Mouse (Mus musculus): Measurements from ENCODE around the gene Nosip. TPM values are rescaled to one million over a fixed set of nuclear protein-coding genes. Genes with fewer than 3 reads are reported as not detected.
"Not testable (repeated sequence)": the region's sequence is repeated elsewhere in the genome, so short reads cannot be mapped to it uniquely, and the experiment has no call there.

Nosip gene
- polyA plus RNA-seq, 1 experiment from 2014 or later, result 75.1 TPM

GRCm38 (mm10) chr7:45110089-45110488 lies 47.9 kb downstream of the Nosip start:
- not testable (repeated sequence) for H3K9me3 ChIP-seq; ATAC-seq (ENCODE audit: borderline replicate concordance, extremely low read depth, low FRiP score, low TSS enrichment); H3K9ac ChIP-seq; H3K4me2 ChIP-seq; H3K27ac ChIP-seq; H3K27me3 ChIP-seq; H3K4me1 ChIP-seq; H3K4me3 ChIP-seq; H3K36me3 ChIP-seq
- WGBS, result 83% methylated on average over 4 of the region's 4 CpGs

GRCm38 (mm10) chr7:45111940-45112339 lies 49.7 kb downstream of the Nosip start:
- no peaks in the 10 kb centered on the region for H3K4me1 ChIP-seq
- no peak for ATAC-seq (ENCODE audit: borderline replicate concordance, extremely low read depth, low FRiP score, low TSS enrichment)
- H3K27me3 ChIP-seq, result no peaks in the 10 kb centered on the region
- no peak overlapping the region for H3K4me3 ChIP-seq
- no peak overlapping the region for H3K27ac ChIP-seq
- H3K4me2 ChIP-seq, result no peak overlapping the region
- H3K9ac ChIP-seq, result no peak overlapping the region
- no peaks in the 10 kb centered on the region for H3K9me3 ChIP-seq
- 36% methylated on average over 2 of the region's 2 CpGs for WGBS
- H3K36me3 ChIP-seq, result no peaks in the 10 kb centered on the region

GRCm38 (mm10) chr7:45112529-45112928 lies 50.3 kb downstream of the Nosip start:
- 40% methylated on average over 3 of the region's 3 CpGs for WGBS
- H3K27me3 ChIP-seq, result no peaks in the 10 kb centered on the region
- H3K4me2 ChIP-seq, result no peak overlapping the region
- H3K27ac ChIP-seq, result no peak overlapping the region
- H3K36me3 ChIP-seq, result no peaks in the 10 kb centered on the region
- no peak overlapping the region for H3K9ac ChIP-seq
- H3K4me3 ChIP-seq, result no peak overlapping the region
- ATAC-seq (ENCODE audit: borderline replicate concordance, extremely low read depth, low FRiP score, low TSS enrichment), result no peak
- H3K4me1 ChIP-seq, result no peaks in the 10 kb centered on the region
- no peaks in the 10 kb centered on the region for H3K9me3 ChIP-seq

GRCm38 (mm10) chr7:45113476-45113875 lies 51.2 kb downstream of the Nosip start:
- WGBS, result 60% methylated on average over 2 of the region's 2 CpGs
- Histone ChIP-seq H3K27me3 (no peaks in the 10 kb centered on the region), H3K36me3 (peaks cover 6% of the 10 kb centered on the region; the same call in 1 of the 2 replicates), H3K9ac (no peak overlapping the region), H3K4me1 (no peaks in the 10 kb centered on the region), H3K4me2 (no peak overlapping the region), H3K27ac (no peak overlapping the region), H3K9me3 (no peaks in the 10 kb centered on the region), H3K4me3 (no peak overlapping the region)
- no peak for ATAC-seq (ENCODE audit: borderline replicate concordance, extremely low read depth, low FRiP score, low TSS enrichment)

- ATAC-seq (ENCODE audit: borderline replicate concordance, extremely low read depth, low FRiP score, low TSS enrichment), result no peak
- H3K9ac ChIP-seq, result no peak overlapping the region
- H3K27me3 ChIP-seq, result no peaks in the 10 kb centered on the region
- peaks cover 41% of the 10 kb centered on the region for H3K36me3 ChIP-seq
- H3K9me3 ChIP-seq, result no peaks in the 10 kb centered on the region
- peaks cover 16% of the 10 kb centered on the region for H3K4me1 ChIP-seq
- H3K4me3 ChIP-seq, result no peak overlapping the region
- WGBS, result 78% methylated on average over 8 of the region's 8 CpGs
- no peak overlapping the region for H3K4me2 ChIP-seq
- no peak overlapping the region for H3K27ac ChIP-seq
Observed at GRCm38 (mm10) chr7:45117566-45117965, 55.3 kb downstream of the Nosip start.

GRCm38 (mm10) chr7:45118336-45118735 lies 56.1 kb downstream of the Nosip start:
- H3K4me1 ChIP-seq, result peaks cover 24% of the 10 kb centered on the region
- H3K9me3 ChIP-seq, result no peaks in the 10 kb centered on the region
- ATAC-seq (ENCODE audit: borderline replicate concordance, extremely low read depth, low FRiP score, low TSS enrichment), result no peak
- no peak overlapping the region for H3K9ac ChIP-seq
- H3K4me3 ChIP-seq, result no peak overlapping the region
- H3K27ac ChIP-seq, result no peak overlapping the region
- H3K36me3 ChIP-seq, result peaks cover 46% of the 10 kb centered on the region
- 82% methylated on average over 6 of the region's 6 CpGs for WGBS
- no peaks in the 10 kb centered on the region for H3K27me3 ChIP-seq
- no peak overlapping the region for H3K4me2 ChIP-seq

GRCm38 (mm10) chr7:45119780-45120709 lies 57.8 kb downstream of the Nosip start:
- Histone ChIP-seq H3K4me3 (no peak overlapping the region), H3K27me3 (no peaks in the 10 kb centered on the region), H3K4me2 (no peak overlapping the region), H3K36me3 (peaks cover 49% of the 10 kb centered on the region), H3K27ac (no peak overlapping the region), H3K4me1 (peaks cover 30% of the 10 kb centered on the region), H3K9me3 (no peaks in the 10 kb centered on the region), H3K9ac (no peak overlapping the region)
- WGBS, result 79% methylated on average over 5 of the region's 5 CpGs
- ATAC-seq (ENCODE audit: borderline replicate concordance, extremely low read depth, low FRiP score, low TSS enrichment), result no peak

- WGBS, result 44% methylated on average over 8 of the region's 8 CpGs
- peak overlapping the region; percentile 22; the same call in 1 of the 2 replicates for H3K4me2 ChIP-seq
Observed at GRCm38 (mm10) chr7:45121404-45121803, 59.2 kb downstream of the Nosip start.

GRCm38 (mm10) chr7:45121966-45122365 lies 59.7 kb downstream of the Nosip start:
- no peak overlapping the region for H3K4me3 ChIP-seq
- peaks cover 48% of the 10 kb centered on the region for H3K4me1 ChIP-seq
- peak overlapping the region; percentile 44 for H3K27ac ChIP-seq
- peaks cover 68% of the 10 kb centered on the region for H3K36me3 ChIP-seq
- H3K4me2 ChIP-seq, result peak overlapping the region; percentile 22; the same call in 1 of the 2 replicates
- no peak overlapping the region for H3K9ac ChIP-seq
- H3K9me3 ChIP-seq, result no peaks in the 10 kb centered on the region
- no peaks in the 10 kb centered on the region for H3K27me3 ChIP-seq
- ATAC-seq (ENCODE audit: borderline replicate concordance, extremely low read depth, low FRiP score, low TSS enrichment), result no peak

More at GRCm38 (mm10) chr7:45121404-45121803, 59.2 kb downstream of the Nosip start:
- Histone ChIP-seq H3K27me3 (no peaks in the 10 kb centered on the region), H3K4me1 (peaks cover 43% of the 10 kb centered on the region), H3K9me3 (no peaks in the 10 kb centered on the region), H3K27ac (peak overlapping the region; percentile 44), H3K9ac (no peak overlapping the region), H3K36me3 (peaks cover 62% of the 10 kb centered on the region), H3K4me3 (no peak overlapping the region)
- no peak for ATAC-seq (ENCODE audit: borderline replicate concordance, extremely low read depth, low FRiP score, low TSS enrichment)

- peak overlapping the region; percentile 61 for H3K4me2 ChIP-seq
- peak overlapping the region; percentile 91 for H3K4me3 ChIP-seq
- peak overlapping the region; percentile 97 for H3K9ac ChIP-seq
- no peaks in the 10 kb centered on the region for H3K27me3 ChIP-seq
- peaks cover 71% of the 10 kb centered on the region for H3K36me3 ChIP-seq
- no peaks in the 10 kb centered on the region for H3K9me3 ChIP-seq
- peaks cover 53% of the 10 kb centered on the region for H3K4me1 ChIP-seq
- WGBS, result 68% methylated on average over 15 of the region's 15 CpGs
- no peak for ATAC-seq (ENCODE audit: borderline replicate concordance, extremely low read depth, low FRiP score, low TSS enrichment)
- H3K27ac ChIP-seq, result peak overlapping the region; percentile 26; the same call in 1 of the 2 replicates
Observed at GRCm38 (mm10) chr7:45122561-45123185, 60.4 kb downstream of the Nosip start.

- peaks cover 53% of the 10 kb centered on the region for H3K4me1 ChIP-seq
- H3K9me3 ChIP-seq, result no peaks in the 10 kb centered on the region
- peak overlapping the region; percentile 61 for H3K4me2 ChIP-seq
- peak overlapping the region; percentile 91 for H3K4me3 ChIP-seq
- WGBS, result 15% methylated on average over 12 of the region's 12 CpGs
- no peak for ATAC-seq (ENCODE audit: borderline replicate concordance, extremely low read depth, low FRiP score, low TSS enrichment)
- peak overlapping the region; percentile 84 for H3K27ac ChIP-seq
- peaks cover 65% of the 10 kb centered on the region for H3K36me3 ChIP-seq
- peak overlapping the region; percentile 97 for H3K9ac ChIP-seq
- no peaks in the 10 kb centered on the region for H3K27me3 ChIP-seq
Observed at GRCm38 (mm10) chr7:45123186-45123570, 60.9 kb downstream of the Nosip start.
